Mouse (Mus musculus) B cell, adult (primary cell): Measurements from ENCODE around the gene Olfr1316. TPM values are rescaled to one million over a fixed set of nuclear protein-coding genes. Genes with fewer than 3 reads are reported as not detected.

ENCODE experiments used
- total RNA-seq: library from RNA; stranded (reverse); gene quantifications from 4 replicates; pipeline ENCODE4 v1.2.4, GENCODE M21; 2023; ENCODE audit not compliant: inconsistent age

Gene Olfr1316
- total RNA-seq, result not detected in 4 replicates

DNA sequence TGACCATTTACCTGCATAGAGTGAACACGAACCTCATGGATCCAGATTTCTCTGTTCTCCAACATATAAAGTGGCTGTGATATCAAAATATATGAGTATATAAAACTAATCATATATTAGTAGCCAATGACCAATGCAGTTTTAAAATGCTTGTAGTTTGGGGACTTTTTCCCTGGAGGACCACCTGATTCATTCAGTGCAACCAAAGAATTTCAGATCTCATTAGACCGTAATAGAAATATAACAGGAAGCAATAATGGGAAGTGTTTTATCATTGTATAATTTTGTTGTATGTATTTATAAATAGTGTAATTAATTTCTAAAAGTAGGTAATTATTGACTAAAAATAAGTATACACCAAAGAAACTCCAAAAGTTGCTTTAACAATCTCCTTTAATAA, at the start of gene Olfr1316:
Gene Olfr1316, minus strand, starts transcription at position 101 of the 400 bp plus-strand sequence.

DNA sequence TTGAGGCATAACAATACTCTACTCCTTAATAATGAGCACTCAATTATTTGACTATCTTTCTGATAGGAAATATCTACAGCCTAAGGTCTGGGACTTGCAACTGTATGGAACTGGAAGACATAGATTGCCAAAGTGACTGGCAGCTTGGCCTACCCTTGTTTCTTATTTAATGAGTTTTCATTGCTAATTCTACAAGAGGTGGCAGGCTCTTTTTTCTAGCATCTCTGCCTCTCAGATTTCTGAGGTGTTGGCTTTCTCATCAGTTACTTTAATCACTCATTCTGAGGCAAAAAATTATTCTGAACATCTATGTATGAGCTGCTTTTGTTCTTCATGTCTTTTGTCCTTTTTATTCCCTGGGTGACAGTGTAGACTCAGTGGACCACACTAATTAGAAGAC, 19.1 kb upstream of the Olfr1316 start, which contains the start of gene Olfr1318:
Gene Olfr1318, plus strand, starts transcription at position 301 of the 400 bp plus-strand sequence.

DNA sequence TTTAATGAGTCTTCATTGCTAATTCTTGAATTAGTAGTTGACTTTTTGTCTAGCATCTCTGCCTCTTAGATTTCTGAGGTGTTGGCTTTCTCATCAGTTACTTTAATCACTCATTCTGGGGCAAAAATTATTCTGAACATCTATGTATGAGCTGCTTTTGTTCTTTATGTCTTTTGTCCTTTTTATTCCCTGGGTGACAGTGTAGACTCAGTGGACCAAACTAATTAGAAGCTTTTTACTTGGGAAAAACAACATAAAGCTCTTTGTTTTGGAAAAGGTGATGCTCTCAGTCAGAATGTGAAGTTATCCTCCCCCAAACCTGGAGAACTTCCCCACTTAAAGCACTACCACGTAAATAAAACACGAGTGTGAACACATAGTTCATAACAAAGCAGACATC, 5.3 kb upstream of the Olfr1316 start, which contains the start of gene Olfr1317:
Gene Olfr1317, plus strand, starts transcription at position 301 of the 400 bp plus-strand sequence.

DNA sequence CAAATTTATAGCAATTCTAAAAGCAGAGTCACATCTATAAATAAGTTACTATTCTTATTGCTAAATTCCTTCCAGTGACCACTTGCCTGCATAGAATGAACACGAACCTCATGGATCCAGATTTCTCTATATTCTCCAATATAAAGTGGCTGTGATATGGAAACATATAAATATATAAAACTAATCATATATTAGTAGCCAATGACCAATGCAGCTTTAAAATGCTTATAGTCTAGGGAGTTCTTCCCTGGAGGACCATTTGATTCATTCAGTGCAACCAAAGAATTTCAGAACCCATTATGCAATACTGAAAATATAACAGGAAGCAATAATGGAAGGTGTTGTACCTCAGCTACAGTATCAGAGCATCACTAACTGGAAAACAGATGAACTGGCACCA, 19.4 kb downstream of the Olfr1316 start, which contains the start of gene Olfr1315-ps1:
Gene Olfr1315-ps1, minus strand, starts transcription at position 101 of the 400 bp plus-strand sequence.

DNA sequence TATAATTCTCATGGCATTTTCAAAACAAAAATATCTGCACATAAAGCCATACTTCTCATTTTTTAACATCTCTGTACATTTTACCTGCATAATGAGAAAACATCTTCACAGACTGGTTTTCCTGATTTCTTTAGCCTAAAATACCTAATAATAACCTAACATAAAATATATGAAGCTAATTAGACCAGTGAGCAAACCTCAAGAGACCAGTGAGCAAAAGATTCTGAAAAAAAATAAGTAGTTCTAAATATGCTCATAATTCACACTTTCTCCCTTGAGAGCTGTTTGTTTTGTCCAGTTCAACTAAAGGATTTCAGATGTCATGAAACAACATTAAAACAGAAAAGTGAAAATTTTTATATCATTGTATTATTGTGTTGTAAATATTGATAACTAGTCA, 38.1 kb downstream of the Olfr1316 start, which contains the start of gene Olfr1314:
Gene Olfr1314, minus strand, starts transcription at position 101 of the 400 bp plus-strand sequence.

DNA sequence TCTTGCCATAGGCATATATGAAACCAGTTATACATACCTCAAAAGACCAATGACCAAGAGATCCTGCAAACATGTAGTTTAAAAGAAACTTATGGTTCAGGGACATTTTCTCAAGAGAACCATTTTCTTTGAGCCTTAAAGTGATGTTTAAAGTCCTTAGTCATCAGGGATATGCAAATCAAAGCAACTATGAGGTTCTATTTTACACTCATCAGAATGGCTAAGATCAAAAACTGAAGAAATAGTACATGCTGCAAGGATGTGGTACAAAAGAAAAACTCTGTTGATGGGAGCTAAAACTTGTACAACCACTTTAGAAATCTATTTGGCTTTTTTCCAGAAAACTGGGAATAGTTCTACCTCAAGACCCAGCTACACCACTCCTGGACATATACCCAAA, 57.0 kb downstream of the Olfr1316 start, which contains the start of gene Olfr1313:
Gene Olfr1313, minus strand, starts transcription at position 101 of the 400 bp plus-strand sequence.

Other genes starting within 250 kb of the Olfr1316 start
- gene Olfr1306, start 218.7 kb downstream of the Olfr1316 start, total RNA-seq, result not detected in 4 replicates
- gene Olfr1307, start 185.5 kb downstream of the Olfr1316 start, total RNA-seq, result 0.03 TPM in 3 of 4 replicates, not detected in the other
- not detected in 4 replicates for gene Olfr1308, start 170.0 kb downstream of the Olfr1316 start, total RNA-seq
- not detected in 4 replicates for gene Olfr1309, start 144.7 kb downstream of the Olfr1316 start, total RNA-seq
- not detected in 4 replicates for gene Olfr1310, start 122.3 kb downstream of the Olfr1316 start, total RNA-seq
- gene Olfr1311, start 110.6 kb downstream of the Olfr1316 start, total RNA-seq, result not detected in 4 replicates
- not detected in 4 replicates for gene Olfr1312, start 84.7 kb downstream of the Olfr1316 start, total RNA-seq
- not detected in 4 replicates for gene Olfr1313, start 57.1 kb downstream of the Olfr1316 start, total RNA-seq
- gene Olfr1314, start 38.2 kb downstream of the Olfr1316 start, total RNA-seq, result not detected in 4 replicates
- not detected in 4 replicates for gene Olfr1315-ps1, start 19.5 kb downstream of the Olfr1316 start, total RNA-seq
- gene Olfr1317, start 5.4 kb upstream of the Olfr1316 start, total RNA-seq, result not detected in 4 replicates
- not detected in 4 replicates for gene Olfr1318, start 19.2 kb upstream of the Olfr1316 start, total RNA-seq
- gene Lpcat4, start 104.5 kb upstream of the Olfr1316 start, total RNA-seq, result 7.0 to 10.3 TPM (median 9.0 TPM) in 4 replicates
- gene Nutm1, start 124.3 kb upstream of the Olfr1316 start, total RNA-seq, result not detected in 4 replicates
- 61.1 to 71.6 TPM (median 67.0 TPM) in 4 replicates for gene Nop10, start 126.9 kb upstream of the Olfr1316 start, total RNA-seq
- 308 to 321 TPM (median 314 TPM) in 4 replicates for gene Slc12a6, start 130.8 kb upstream of the Olfr1316 start, total RNA-seq
- gene Gm21985, start 131.3 kb upstream of the Olfr1316 start, total RNA-seq, result 0.27 to 0.70 TPM (median 0.30 TPM) in 3 of 4 replicates, not detected in the other
- gene Emc4, start 233.1 kb upstream of the Olfr1316 start, total RNA-seq, result 27.2 to 28.8 TPM (median 28.1 TPM) in 4 replicates
- 9.0 to 10.6 TPM (median 10.2 TPM) in 4 replicates for gene Katnbl1, start 244.2 kb upstream of the Olfr1316 start, total RNA-seq